Mouse (Mus musculus) midbrain, embryonic 13.5 days (tissue): Measurements from ENCODE around the gene Phgdh. TPM values are rescaled to one million over a fixed set of nuclear protein-coding genes. Genes with fewer than 3 reads are reported as not detected.

Source experiments
- ATAC-seq: fragments of 200-750 bp; cut with Nextera tagmentation; 2 replicates; pipeline ENCODE4 v1.8.0; 2017; ENCODE audit warnings: mild to moderate bottlenecking, moderate TSS enrichment, moderate library complexity
- H3K27ac ChIP-seq: fragments of 300-500 bp; sonication (generic); 2 replicates; pipeline ENCODE4 v1.5.1; 2015; ENCODE audit warnings: inconsistent platforms, mild to moderate bottlenecking, moderate library complexity
- H3K27me3 ChIP-seq: fragments of 300-500 bp; sonication (generic); 2 replicates; pipeline ENCODE4 v1.6.1; 2015; ENCODE audit warnings: mild to moderate bottlenecking, inconsistent platforms
- H3K36me3 ChIP-seq: fragments of 300-500 bp; sonication (generic); 2 replicates; pipeline ENCODE4 v1.6.1; 2015; ENCODE audit warnings: mild to moderate bottlenecking, inconsistent platforms
- H3K4me1 ChIP-seq: fragments of 300-500 bp; sonication (generic); replicated peaks from 2 replicates; pipeline ENCODE4 v1.6.1; 2015; ENCODE audit warnings: inconsistent platforms
- H3K4me2 ChIP-seq: fragments of 300-500 bp; sonication (generic); replicated peaks from 2 replicates; pipeline ENCODE4 v1.6.1; 2015; ENCODE audit warnings: moderate library complexity, mild to moderate bottlenecking, inconsistent platforms
- H3K4me3 ChIP-seq: fragments of 300-500 bp; sonication (generic); replicated peaks from 2 replicates; pipeline ENCODE4 v1.5.1; 2015; ENCODE audit warnings: mild to moderate bottlenecking, inconsistent platforms
- H3K9ac ChIP-seq: fragments of 300-500 bp; sonication (generic); replicated peaks from 2 replicates; pipeline ENCODE4 v1.6.1; 2015; ENCODE audit warnings: mild to moderate bottlenecking, inconsistent platforms
- H3K9me3 ChIP-seq: fragments of 300-500 bp; sonication (generic); 2 replicates; pipeline ENCODE4 v1.6.1; 2016; ENCODE audit warnings: mild to moderate bottlenecking, inconsistent platforms
- WGBS: fragments of 180-500 bp; shearing (Covaris S2); methylation state at CpG from one replicate; pipeline ENCODE4 v1.1.7; 2015; 5-methylcytosine and 5-hydroxymethylcytosine counted together
- polyA plus RNA-seq: library from polyadenylated mRNA; unstranded; fragments of >200 nt; fragmentation: Nextera tagmentation; extraction: Ambion mirVana; gene quantifications from 2 replicates; pipeline ENCODE4 v1.2.1, GENCODE M21; 2015

Gene Phgdh
- polyA plus RNA-seq, 1 experiment from 2014 or later: 190 TPM

- H3K4me2 ChIP-seq: no peak overlapping the region
- peaks cover 39% of the 10 kb centered on the region for H3K4me1 ChIP-seq
- 81% methylated on average over 17 of the region's 17 CpGs for WGBS
- ATAC-seq: no peak
- H3K27ac ChIP-seq: no peak overlapping the region
- H3K36me3 ChIP-seq: no peaks in the 10 kb centered on the region
- H3K27me3 ChIP-seq: 0 out of 2 replicates have a peak, but pooled peaks cover 7% of the 10 kb centered on the region
- no peak overlapping the region for H3K9ac ChIP-seq
- H3K9me3 ChIP-seq: no peaks in the 10 kb centered on the region; the same call in 1 of the 2 replicates
- no peak overlapping the region for H3K4me3 ChIP-seq
These were observed 1.2 kb upstream of the Phgdh start for GRCm38 (mm10) chr3:98340818-98341594.

DNA sequence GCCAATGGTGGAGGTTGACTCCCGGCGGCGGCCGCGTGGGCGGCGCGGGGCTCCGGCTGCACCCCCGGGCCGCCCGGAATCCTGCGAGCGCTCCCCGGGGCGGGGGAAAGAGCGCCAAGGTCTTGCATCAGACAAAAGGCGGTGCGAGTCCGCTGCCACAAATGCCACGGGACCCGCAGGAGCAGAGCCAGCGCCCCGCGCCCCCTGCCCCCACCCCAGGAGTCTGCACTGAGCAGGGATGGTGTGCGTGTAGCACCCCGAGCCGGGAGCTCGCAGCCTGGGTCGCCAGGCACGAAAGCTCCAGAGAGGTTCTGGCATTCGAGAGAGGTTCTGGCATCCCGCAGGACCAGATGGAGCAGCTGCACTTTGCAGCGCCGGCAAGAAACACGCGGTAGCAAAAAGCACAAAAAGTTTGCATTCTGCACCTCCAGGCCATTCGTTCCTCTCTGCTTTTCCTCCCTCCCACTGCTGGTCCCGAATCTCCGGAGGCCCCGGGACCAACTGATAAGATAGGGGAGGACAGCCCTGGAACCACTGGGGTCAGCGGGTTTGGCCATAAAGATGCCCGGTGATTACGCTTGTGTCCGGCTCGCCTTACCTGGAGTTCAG, 589 bp downstream of the Phgdh start:
- WGBS: under 1% methylated on average over 46 of the region's 46 CpGs
- Histone ChIP-seq H3K27me3 (0 out of 2 replicates have a peak, but pooled peaks cover 7% of the 10 kb centered on the region), H3K9ac (peak overlapping the region; percentile 66), H3K4me2 (peak overlapping the region; percentile 89), H3K9me3 (no peaks in the 10 kb centered on the region), H3K4me1 (peaks cover 44% of the 10 kb centered on the region), H3K27ac (0 out of 2 replicates have a peak overlapping the region, but pooled peaks have one; percentile 39), H3K4me3 (peak overlapping the region; percentile 53), H3K36me3 (no peaks in the 10 kb centered on the region)
- ATAC-seq: peak; percentile 64

DNA sequence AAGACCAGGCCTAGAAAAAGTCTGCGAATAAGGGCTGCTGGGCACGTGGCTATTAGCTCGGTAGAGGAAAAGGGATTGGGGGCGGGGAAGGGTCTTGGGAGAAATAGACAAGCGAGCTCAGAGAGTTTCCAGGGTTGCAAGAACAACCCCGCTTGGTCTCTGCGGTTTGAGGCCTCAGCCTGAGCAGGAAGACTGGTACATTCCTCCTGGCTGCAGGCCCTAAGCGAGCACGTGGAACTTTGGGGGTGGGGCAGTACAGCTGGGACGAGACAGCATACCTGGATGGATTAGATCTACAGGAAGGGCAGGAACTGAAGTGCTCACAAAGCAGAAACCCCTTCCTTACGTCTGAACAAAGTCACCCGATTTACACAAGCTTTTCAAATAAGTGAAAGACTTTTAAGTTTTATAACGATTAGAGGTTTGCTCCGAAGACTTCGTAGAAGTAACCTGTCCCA, 1.2 kb downstream of the Phgdh start:
- Histone ChIP-seq H3K27me3 (0 out of 2 replicates have a peak, but pooled peaks cover 7% of the 10 kb centered on the region), H3K27ac (0 out of 2 replicates have a peak overlapping the region, but pooled peaks have one; percentile 39), H3K9ac (peak overlapping the region; percentile 66), H3K4me3 (peak overlapping the region; percentile 53), H3K36me3 (no peaks in the 10 kb centered on the region), H3K9me3 (no peaks in the 10 kb centered on the region), H3K4me2 (peak overlapping the region; percentile 89), H3K4me1 (peaks cover 44% of the 10 kb centered on the region)
- WGBS: 2% methylated on average over 15 of the region's 15 CpGs
- peak; percentile 46 for ATAC-seq

DNA sequence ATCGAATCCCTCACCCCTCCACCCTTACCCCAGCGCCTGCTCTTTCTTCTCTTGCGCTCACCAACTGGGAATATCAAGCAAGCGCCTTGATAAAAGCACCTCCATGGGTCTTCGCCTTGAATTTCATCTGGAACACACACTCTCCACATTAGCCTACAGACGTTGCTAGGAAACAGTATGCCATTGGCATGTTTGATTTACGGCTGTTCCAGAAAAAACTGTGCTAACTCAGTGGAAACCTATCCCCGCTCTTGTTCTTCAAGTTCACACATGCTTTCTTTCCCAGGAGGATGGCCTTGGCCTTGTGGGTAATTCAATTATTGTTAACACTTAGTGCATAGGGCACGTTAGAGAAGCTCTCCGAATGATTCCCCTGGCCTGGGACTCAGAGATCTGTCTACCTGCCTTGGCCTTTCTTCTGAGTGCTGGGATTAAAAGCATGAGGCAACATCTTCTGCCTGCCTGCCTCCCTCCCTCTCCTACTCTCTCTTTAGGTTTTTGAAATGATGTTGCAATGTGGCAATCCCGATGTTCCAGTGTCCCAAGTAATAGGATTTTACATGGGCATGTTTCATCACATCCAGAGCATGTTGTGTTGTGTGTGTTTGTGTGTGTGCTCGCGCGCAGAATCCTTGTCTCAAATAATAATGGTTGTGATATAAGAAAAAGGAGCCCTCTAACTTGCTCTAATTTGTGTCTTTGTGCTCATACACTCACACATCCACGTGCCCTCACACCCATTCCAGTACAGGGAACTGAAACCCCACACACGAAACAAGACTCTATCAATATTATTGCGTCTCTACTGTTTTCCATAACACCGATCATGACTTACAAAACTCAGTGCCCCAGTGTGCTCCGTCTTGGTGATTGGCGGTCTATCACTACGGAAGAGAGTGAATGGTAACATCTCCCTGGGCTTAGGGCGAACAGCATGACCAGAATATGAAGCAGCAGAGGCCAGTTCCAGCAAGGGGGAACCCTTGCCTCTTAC, 2.8 kb downstream of the Phgdh start:
- ATAC-seq: no peak
- Histone ChIP-seq H3K4me3 (peak overlapping the region; percentile 53; the same call in 1 of the 2 replicates), H3K27me3 (0 out of 2 replicates have a peak, but pooled peaks cover 7% of the 10 kb centered on the region), H3K4me2 (peak overlapping the region; percentile 89), H3K27ac (peak overlapping the region; percentile 30; the same call in 1 of the 2 replicates), H3K9ac (no peak overlapping the region; the same call in 1 of the 2 replicates), H3K9me3 (no peaks in the 10 kb centered on the region), H3K4me1 (peaks cover 44% of the 10 kb centered on the region), H3K36me3 (peaks cover 14% of the 10 kb centered on the region)
- 62% methylated on average over 22 of the region's 22 CpGs for WGBS

- H3K27ac ChIP-seq: no peak overlapping the region
- no peak overlapping the region for H3K4me3 ChIP-seq
- H3K9ac ChIP-seq: no peak overlapping the region
These were observed 3.9 kb downstream of the Phgdh start for GRCm38 (mm10) chr3:98335886-98336285.

GRCm38 (mm10) chr3:98335331-98335730, 4.5 kb downstream of the Phgdh start:
- no peak overlapping the region for H3K27ac ChIP-seq
- no peak overlapping the region for H3K4me2 ChIP-seq
- H3K9me3 ChIP-seq: no peaks in the 10 kb centered on the region
- peaks cover 24% of the 10 kb centered on the region for H3K36me3 ChIP-seq
- peaks cover 44% of the 10 kb centered on the region for H3K4me1 ChIP-seq
- 0 out of 2 replicates have a peak, but pooled peaks cover 7% of the 10 kb centered on the region for H3K27me3 ChIP-seq
- H3K9ac ChIP-seq: no peak overlapping the region
- ATAC-seq: no peak
- no peak overlapping the region for H3K4me3 ChIP-seq

More at GRCm38 (mm10) chr3:98335886-98336285, 3.9 kb downstream of the Phgdh start:
- Histone ChIP-seq H3K27me3 (0 out of 2 replicates have a peak, but pooled peaks cover 7% of the 10 kb centered on the region), H3K4me2 (peak overlapping the region; percentile 89), H3K4me1 (peaks cover 44% of the 10 kb centered on the region), H3K9me3 (no peaks in the 10 kb centered on the region), H3K36me3 (peaks cover 24% of the 10 kb centered on the region)
- ATAC-seq: no peak
- WGBS: 75% methylated on average over 7 of the region's 7 CpGs

DNA sequence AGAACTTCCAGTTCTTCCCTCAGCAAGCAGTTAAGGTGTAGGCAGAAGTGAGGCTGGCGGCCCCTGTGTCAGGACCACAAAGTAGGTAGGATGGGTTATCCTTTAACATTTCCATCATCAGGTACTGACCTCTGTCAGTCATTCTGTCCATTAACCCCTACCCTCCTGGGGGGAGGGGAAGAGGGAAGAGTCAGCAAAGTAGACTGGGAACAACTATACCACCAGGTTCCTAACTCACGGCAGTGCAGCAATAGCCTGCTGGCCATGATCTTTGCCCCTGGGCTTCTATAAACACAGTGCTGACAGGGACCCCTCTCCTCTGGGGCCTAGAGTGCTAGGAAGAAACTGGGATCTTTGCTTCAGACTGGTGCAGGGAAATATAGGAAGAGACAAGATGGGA, 5.8 kb downstream of the Phgdh start:
- 89% methylated on average over 2 of the region's 2 CpGs for WGBS
- ATAC-seq: no peak

GRCm38 (mm10) chr3:98324235-98324634, 15.6 kb downstream of the Phgdh start:
- H3K36me3 ChIP-seq: peaks cover 38% of the 10 kb centered on the region

More for the DNA sequence above, 5.8 kb downstream of the Phgdh start:
- Histone ChIP-seq H3K27me3 (0 out of 2 replicates have a peak, but pooled peaks cover 7% of the 10 kb centered on the region), H3K36me3 (peaks cover 24% of the 10 kb centered on the region), H3K4me1 (peaks cover 34% of the 10 kb centered on the region), H3K4me3 (no peak overlapping the region), H3K27ac (no peak overlapping the region), H3K4me2 (no peak overlapping the region), H3K9ac (no peak overlapping the region), H3K9me3 (no peaks in the 10 kb centered on the region)

DNA sequence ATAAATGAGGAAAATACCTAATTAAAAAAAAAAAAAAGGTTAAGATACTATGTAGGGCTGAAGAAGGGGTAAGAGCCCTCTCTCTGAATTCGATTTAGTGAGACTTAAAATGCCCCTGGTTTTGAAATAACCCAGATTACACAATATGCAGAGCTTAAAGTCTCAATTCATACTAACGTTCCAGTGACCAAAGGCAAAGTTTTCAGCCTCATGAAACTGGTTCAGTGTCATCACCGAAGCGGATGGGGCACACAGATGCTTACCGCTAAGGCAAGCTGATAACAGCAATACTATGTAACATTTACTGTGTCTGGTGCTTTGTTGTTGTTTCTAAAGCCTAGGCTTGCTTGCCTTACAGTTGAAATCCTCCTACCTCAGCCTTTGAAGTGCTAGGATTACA, 17.6 kb downstream of the Phgdh start:
- ATAC-seq: no peak
- 96% methylated on average over 5 of the region's 5 CpGs for WGBS

More at GRCm38 (mm10) chr3:98324235-98324634, 15.6 kb downstream of the Phgdh start:
- Histone ChIP-seq H3K4me1 (peaks cover 13% of the 10 kb centered on the region), H3K27ac (0 out of 2 replicates have a peak overlapping the region, but pooled peaks have one; percentile 2), H3K4me3 (no peak overlapping the region), H3K27me3 (no peaks in the 10 kb centered on the region), H3K4me2 (no peak overlapping the region), H3K9me3 (no peaks in the 10 kb centered on the region), H3K9ac (no peak overlapping the region)
- 54% methylated on average over 9 of the region's 9 CpGs for WGBS
- 0 out of 2 replicates have a peak, but pooled peaks have one; percentile 32 for ATAC-seq

DNA sequence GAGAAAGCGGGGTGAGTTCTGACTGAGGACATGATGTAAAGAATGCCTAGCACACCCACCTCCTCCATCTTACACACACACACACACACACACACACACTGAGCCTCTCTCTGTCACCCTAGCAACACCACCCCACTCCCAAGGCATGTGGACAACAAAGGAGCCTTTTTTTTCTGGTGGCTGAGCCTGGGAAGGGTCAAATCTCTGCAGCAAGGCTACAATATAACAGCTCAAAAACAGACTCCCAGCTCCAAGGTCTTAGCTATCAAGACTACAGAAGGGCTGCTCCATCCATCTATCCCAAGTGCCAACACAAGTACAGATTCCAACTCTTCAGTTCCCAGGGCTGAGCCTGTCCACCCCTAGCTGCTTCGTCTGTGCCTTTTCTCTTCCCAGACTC, 20.6 kb downstream of the Phgdh start:
- WGBS: 14% methylated on average over 2 of the region's 2 CpGs
- H3K4me2 ChIP-seq: no peak overlapping the region
- H3K9me3 ChIP-seq: no peaks in the 10 kb centered on the region
- peak; percentile 88 for ATAC-seq
- no peak overlapping the region for H3K9ac ChIP-seq
- no peak overlapping the region for H3K4me3 ChIP-seq
- H3K27ac ChIP-seq: peak overlapping the region; percentile 88
- peaks cover 37% of the 10 kb centered on the region for H3K4me1 ChIP-seq
- H3K27me3 ChIP-seq: no peaks in the 10 kb centered on the region
- H3K36me3 ChIP-seq: peaks cover 19% of the 10 kb centered on the region

More for the DNA sequence above, 17.6 kb downstream of the Phgdh start:
- Histone ChIP-seq H3K9ac (no peak overlapping the region), H3K4me2 (no peak overlapping the region), H3K36me3 (peaks cover 23% of the 10 kb centered on the region), H3K27me3 (no peaks in the 10 kb centered on the region), H3K4me1 (peaks cover 33% of the 10 kb centered on the region), H3K4me3 (no peak overlapping the region), H3K27ac (no peak overlapping the region), H3K9me3 (no peaks in the 10 kb centered on the region)

- no peaks in the 10 kb centered on the region for H3K27me3 ChIP-seq
- H3K9ac ChIP-seq: no peak overlapping the region
- H3K4me3 ChIP-seq: no peak overlapping the region
- H3K4me1 ChIP-seq: peaks cover 37% of the 10 kb centered on the region
- H3K9me3 ChIP-seq: no peaks in the 10 kb centered on the region
- 59% methylated on average over 3 of the region's 3 CpGs for WGBS
- no peak overlapping the region for H3K4me2 ChIP-seq
- peaks cover 16% of the 10 kb centered on the region for H3K36me3 ChIP-seq
- H3K27ac ChIP-seq: no peak overlapping the region; the same call in 1 of the 2 replicates
- ATAC-seq: no peak
These were observed 22.6 kb downstream of the Phgdh start for GRCm38 (mm10) chr3:98317143-98317542.
